Mouse (Mus musculus) CD8-positive naive resting alpha-beta T cell, adult 2 months (primary cell): ENCODE data around the gene Slc39a7.
A peak's percentile ranks its signal among the peaks of the same experiment; 100 is the strongest.

Experiments used
- DNase-seq, 2 experiments: peaks; one replicate each; pipeline ENCODE4 v3.0.0; 2022; ENCODE audit warnings: low read depth in 2 of 2, low spot score in 2 of 2

Slc39a7 gene

GRCm38 (mm10) chr17:34030861-34031326 is 588 bp downstream of the Slc39a7 start:
- DNase-seq, result no peak

GRCm38 (mm10) chr17:34029890-34030595 is 1.4 kb downstream of the Slc39a7 start:
- no peak for DNase-seq

- no peak for DNase-seq
Measured at GRCm38 (mm10) chr17:34029150-34029889, 2.2 kb downstream of the Slc39a7 start.

- no peak for DNase-seq
Measured at GRCm38 (mm10) chr17:34028501-34029149, 2.9 kb downstream of the Slc39a7 start.

GRCm38 (mm10) chr17:34027656-34028223 is 3.7 kb downstream of the Slc39a7 start, which contains the start of gene H2-Ke6:
H2-Ke6 (minus strand) TSS chr17:34028060.
- DNase-seq, result peak; percentile 74 to 80

GRCm38 (mm10) chr17:34026917-34027655 is 4.4 kb downstream of the Slc39a7 start:
- peak; percentile 61 to 67 for DNase-seq

- no peak for DNase-seq
Measured at GRCm38 (mm10) chr17:34026221-34026620, 5.3 kb downstream of the Slc39a7 start.

- DNase-seq, result no peak
Measured at GRCm38 (mm10) chr17:34025756-34026151, 5.7 kb downstream of the Slc39a7 start.

GRCm38 (mm10) chr17:34024861-34025755 is 6.4 kb downstream of the Slc39a7 start:
- no peak for DNase-seq

- peak; percentile 80 to 81 for DNase-seq
Measured at GRCm38 (mm10) chr17:34024317-34024821, 7.1 kb downstream of the Slc39a7 start, which contains the start of gene Ring1. Ring1 (minus strand) TSS chr17:34024680.

- DNase-seq, result no peak
Measured at GRCm38 (mm10) chr17:34023678-34024077, 7.8 kb downstream of the Slc39a7 start.

GRCm38 (mm10) chr17:34022987-34023386 is 8.5 kb downstream of the Slc39a7 start:
- DNase-seq, result no peak

- no peak for DNase-seq
Measured at GRCm38 (mm10) chr17:34022414-34022783, 9.1 kb downstream of the Slc39a7 start.

GRCm38 (mm10) chr17:34021539-34022413 is 9.7 kb downstream of the Slc39a7 start:
- no peak for DNase-seq

GRCm38 (mm10) chr17:34013436-34013835 is 18.0 kb downstream of the Slc39a7 start:
- no peak for DNase-seq

GRCm38 (mm10) chr17:34010156-34010555 is 21.3 kb downstream of the Slc39a7 start:
- no peak for DNase-seq

GRCm38 (mm10) chr17:34006570-34006969 is 24.9 kb downstream of the Slc39a7 start:
- DNase-seq, result no peak

- peak in 1 of 2 experiments; percentile 70 for DNase-seq
Measured at GRCm38 (mm10) chr17:34003426-34003825, 28.1 kb downstream of the Slc39a7 start.
